Mouse (Mus musculus): ENCODE measurements at regions not wholly inside any gene's neighbourhood (a gene's known extent, or its start where the extent isn't known, plus 50 kb on each side); places are given as distances from the start of the nearest gene placed in this dataset.

DNA sequence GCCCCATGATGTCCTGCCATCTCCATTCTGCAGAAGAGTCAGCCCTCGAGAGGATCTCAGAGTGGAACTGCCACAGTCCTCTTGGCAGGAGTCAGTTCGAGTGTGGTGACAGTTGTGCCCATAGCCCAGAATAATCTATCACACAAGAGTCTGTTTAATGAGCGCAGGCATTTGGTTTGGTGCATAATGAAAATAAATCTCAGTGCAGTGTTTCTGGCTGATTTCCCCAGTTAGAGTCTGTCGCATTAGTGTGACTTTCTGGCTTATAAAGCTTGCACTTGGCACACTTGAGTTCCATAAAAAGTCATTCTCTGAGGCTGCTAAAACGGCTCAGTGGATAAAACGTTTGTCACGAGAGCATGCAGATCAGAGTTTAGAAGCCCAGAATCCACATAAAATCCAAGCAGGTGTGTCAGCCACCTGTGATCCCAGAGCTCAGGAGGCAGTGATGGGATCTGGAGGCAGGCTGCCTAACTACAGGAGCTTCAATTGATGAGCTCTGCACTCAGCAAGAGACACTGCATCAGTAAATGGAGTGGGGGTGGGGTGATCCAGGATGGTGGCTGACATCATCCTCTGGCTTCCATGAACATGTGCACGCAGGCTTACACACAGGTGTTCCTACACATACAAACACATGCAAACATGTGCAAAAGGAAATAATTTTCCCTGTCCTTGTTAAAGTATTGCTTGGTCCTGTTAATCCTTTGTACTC is 578.5 kb downstream of the Plekhb2 start:
- peak in 1 of 2 experiments; percentile 59 for DNase-seq (ENCODE audit: low spot score in 2 of 2)

DNA sequence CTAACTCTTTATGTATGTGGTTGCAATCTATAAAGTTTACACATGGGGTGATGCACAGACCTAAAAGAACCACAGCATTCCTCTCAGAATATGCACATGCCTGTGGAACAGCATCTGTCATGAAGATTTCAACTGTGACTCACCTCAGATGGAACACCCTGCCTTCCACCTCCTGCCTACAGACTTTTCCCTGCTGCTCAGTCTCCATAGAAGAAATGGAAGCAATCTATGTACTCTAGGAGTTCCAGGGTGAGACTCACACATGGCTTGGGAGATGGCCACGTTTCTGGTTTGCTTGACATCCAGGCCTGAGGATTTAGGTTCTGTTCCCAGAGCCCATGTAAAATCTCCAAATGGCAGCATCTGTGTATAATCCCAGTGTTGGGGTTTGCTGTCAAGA is 579.7 kb downstream of the Plekhb2 start:
- DNase-seq (ENCODE audit: low spot score in 2 of 2), result peak in 1 of 2 experiments; percentile 17

DNA sequence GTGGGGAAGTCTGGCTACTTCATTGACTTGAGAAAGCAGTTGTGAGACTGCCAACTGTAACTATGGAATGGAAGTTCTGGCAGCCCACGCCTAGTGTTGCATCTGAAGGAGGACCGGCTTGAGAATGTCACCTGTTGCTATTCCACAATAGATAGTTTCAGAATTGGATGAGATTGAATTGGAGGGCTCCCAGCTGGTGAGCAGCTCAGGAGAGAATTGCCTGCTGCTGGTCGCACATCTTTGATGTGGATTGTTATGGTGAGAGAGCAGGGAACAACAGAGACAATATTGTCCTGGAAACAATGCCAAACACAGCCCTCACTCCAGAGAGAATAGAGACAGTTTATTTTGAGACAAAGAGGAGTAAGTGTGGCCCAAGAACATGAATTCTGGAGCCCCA is 585.9 kb downstream of the Plekhb2 start:
- DNase-seq (ENCODE audit: low spot score in 2 of 2), result peak in 1 of 2 experiments; percentile 7

DNA sequence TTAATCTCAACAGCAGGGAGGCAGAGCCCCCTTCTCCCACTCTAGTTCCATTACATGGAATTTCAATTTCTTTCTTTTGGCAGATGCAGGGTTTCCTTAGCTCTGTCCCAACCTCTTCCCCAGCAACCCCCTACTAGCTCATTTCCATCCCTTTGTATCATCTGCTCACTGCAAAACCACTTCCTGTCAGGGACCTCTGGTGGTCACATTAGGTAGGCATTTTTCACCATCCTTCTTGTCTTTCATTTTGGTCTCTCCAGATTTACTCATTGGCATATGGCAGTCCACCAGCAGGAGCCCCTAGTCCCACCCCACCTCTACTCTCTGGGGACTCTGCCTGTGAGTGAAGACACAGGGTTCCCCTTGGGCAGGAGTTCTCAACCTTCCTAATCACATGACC is 597.6 kb downstream of the Plekhb2 start:
- DNase-seq (ENCODE audit: low spot score in 2 of 2), result no peak

DNA sequence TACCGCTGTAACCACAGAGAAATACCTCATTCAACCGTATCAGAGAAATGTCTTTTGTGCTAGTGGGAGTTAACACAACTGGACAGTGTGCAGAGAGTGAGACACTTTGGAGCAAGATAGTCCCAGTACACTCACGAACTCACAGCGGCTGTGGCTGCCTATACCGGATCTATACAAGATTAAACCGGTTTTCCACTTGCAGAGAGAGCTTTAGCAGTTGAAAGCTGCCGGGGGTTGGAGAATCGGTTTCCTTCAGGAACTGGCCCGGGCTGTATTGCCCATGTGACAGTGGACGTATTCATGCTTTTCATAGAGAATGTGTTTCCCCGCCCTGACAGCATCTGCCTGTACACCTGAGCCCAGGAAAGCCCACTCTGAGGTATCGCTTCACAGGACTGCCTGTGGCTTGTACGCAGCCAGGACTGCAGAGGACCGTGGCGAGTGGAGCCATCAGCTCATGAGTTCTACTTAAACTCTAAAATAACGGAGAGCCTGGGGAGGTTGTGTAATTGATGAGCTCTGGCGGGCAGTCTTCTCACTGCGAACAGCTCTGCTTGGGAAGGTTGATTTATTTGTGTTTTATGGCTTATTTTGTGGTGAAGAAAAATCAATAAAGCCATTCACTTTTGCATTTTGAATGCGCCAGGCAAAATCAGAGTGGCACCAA is 602.8 kb downstream of the Plekhb2 start:
- DNase-seq (ENCODE audit: low spot score in 2 of 2), result no peak

DNA sequence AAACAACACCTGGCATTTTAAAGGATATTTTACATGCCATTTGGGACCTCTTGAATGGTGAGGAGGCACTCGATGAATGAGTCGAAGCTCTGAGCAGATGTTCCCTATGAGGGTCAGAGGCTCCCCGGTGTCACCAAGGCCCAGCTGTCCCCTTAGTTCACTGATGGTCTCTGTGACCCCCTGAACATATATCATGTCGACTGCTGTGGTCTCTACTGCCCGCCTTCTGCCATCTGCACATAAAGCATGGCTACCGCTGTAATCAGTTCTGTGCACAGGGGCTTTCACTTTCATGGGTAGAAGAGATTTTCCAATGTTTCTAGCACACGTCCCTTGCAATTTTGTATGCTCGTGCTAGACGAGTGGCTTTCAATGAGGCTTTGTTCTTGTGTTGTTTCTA is 607.8 kb downstream of the Plekhb2 start:
- no peak for DNase-seq (ENCODE audit: low spot score in 2 of 2)

DNA sequence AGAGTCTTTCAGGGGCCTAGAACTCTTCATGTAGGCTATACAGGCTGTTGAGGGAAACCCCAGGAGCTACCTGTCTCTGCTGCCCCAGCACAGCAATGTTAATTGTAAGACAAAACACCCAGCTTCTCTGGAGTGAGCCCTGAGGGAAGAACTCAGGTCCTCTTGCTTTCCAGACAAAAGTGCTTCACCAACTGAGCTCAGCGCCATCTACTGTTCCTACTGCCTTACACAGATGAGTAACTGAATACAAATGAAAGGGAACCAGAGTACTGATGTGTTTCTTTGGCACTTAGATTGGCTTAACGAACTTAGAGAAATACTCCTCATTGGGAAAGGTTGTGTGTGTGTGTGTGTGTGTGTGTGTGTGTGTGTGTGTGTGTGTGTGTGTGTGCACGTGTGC is 603.1 kb upstream of the Hs6st1 start:
- peak; percentile 21 to 57 for DNase-seq (ENCODE audit: low spot score in 2 of 2)

DNA sequence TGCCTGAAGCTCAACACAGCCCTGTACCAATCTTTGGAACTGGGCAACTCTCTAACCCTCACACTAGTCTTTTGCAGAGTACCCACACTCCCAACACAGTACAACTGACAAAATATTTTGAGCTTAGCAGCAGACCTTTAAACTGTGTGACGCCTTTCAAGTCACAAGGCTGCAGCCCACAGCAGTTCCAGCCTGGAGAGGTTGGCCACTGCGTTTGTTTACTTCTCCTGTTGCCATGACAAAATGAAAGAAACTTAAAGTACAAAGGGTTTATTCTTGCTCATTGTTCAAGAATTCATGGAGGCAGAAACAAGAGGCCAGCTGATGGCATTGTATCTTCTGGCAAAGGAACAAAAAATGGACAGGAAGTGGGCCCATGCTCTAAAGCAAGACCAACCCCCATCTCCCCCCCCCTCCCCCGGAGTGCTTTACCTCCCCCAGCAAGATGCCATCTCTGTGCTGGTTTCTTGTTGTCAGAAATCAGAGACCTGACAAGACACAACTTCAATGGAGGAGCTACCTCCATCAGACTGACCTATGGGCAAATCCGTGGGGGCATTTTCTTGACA is 598.9 kb upstream of the Hs6st1 start:
- no peak for DNase-seq (ENCODE audit: low spot score in 2 of 2)

DNA sequence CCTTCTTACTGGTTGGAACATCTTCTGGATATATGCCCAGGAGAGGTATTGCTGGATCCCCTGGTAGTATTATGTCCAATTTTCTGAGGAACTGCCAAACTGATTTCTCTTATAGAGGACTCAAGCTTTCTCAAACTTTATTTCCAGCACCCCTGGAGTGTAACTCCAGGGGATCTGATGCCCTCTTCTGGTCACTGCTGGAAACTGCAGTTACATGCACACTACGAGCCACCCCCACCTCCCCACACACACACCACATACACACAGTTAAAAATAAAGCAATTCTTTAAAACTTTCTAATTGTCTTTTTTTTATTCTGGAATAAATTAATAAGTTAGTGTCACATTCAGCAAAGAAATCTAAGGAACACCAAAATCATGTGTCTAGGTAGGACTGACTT is 589.9 kb upstream of the Hs6st1 start:
- DNase-seq (ENCODE audit: low spot score in 2 of 2), result no peak

DNA sequence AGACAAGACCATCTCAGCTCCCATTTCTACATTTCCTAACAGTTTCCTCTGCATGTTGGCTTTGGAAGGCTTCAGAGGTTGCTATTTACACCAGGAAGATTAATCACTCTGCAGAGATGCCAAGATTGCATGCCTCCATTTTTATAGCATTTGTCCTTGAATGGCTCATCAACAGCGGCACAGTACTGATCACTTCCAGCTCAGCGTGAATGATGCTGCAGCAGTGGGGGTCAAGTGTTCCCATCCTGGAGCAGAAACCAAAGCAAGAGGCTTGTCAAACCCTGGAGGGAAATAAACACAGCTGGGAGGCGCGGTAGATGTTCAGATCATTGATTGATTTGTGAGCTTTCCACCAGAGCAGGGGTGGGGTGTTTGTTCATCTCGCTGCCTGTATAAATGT is 572.2 kb upstream of the Hs6st1 start:
- peak in 1 of 2 experiments; percentile 2 for DNase-seq (ENCODE audit: low spot score in 2 of 2)

DNA sequence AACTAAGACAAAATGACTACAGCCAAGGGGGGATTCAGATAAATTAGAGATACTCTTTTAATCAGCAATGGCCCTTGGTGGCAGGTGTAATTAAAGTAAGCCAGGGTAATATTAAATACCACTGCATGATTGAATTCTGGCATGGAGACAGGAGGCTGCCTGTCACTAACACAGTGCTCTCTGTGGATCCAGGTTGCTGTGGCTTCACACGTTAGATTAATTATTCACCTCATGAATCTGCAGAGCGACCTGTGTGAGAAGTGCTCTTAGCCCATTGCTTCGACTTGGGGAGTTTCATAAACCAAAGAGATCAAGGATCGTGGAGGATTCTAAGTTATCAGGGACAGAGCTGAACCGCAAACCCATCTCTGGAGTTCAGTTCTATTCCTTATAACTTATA is 545.2 kb upstream of the Hs6st1 start:
- DNase-seq (ENCODE audit: low spot score in 2 of 2), result no peak

DNA sequence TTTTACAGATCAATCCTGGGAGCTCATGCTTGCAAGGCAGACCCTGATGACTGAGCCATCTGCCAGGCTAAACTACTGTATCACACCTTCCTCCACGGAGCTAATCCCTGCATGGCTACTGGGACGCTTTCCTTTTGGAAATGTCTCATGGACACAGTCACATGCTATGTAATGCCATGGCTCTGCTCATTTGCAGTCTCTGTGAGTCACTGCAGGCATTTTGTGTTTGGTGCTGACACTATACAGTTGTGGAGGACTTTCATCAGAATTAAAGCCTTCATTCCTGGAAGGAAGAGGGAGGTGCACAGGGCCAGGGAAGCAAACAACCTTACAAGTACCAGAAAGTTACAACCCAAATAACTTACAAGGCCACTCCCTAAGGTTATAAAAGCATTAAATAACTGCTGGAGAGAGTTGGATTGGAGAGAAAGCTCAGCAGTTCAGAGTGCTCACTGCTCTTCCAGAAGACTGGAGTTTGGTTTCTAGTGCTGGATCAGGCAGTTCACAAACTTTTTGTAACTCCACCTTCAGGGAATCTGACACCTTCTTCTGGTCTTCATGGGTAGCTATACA is 544.3 kb upstream of the Hs6st1 start:
- DNase-seq (ENCODE audit: low spot score in 2 of 2), result no peak

DNA sequence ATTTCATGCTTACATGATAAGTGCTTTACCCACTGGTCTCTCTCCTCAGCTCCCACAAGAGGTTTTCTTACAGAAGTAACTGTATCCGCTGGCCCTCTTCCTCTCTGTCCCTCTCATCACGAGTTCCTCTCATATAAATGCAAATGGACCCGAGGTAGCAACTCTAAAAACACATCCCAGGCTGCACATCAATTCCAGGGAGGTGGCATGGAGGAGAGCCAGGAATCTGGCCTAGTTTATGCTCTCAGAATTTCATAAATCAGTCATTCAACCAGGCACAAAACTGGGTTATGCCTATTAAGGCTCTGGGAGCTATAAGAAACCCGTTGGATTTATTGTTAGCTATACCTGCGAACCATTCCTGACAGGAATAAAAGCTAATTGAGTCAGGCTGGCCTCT is 543.4 kb upstream of the Hs6st1 start:
- no peak for DNase-seq (ENCODE audit: low spot score in 2 of 2)

DNA sequence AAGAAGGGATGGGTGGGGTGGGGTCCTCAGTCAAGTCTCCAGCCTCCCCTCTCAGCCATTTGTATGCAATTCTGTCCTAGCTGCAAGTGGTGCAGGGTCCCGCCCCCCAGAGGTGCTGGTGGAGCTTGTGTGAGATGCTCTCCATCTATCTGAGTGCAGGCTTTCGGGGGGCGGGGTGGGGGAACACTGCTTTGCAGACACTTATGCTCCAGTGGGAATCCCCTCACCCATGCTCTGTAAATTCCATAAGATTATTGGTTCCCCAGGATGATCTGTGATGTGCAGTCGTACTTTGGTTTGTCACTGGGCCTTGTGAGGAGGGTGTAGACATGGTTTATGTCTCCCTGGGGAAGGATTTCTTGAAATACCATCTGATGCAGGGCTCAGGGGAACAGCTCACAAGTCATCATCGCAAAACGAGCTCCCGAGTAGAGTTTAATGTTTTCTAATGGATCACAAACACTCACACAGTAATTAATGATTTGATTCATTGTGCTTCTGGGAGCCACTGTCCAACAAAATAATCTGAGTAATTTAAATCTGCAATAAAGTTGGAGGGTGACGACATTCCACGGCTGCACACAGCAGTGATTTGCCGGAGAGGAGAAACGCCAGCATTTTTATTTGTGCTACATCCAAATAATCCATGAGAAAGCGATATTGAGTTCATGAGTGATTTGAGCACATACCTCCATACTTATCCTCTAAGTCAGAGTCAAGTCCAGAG is 540.3 kb upstream of the Hs6st1 start:
- no peak for DNase-seq (ENCODE audit: low spot score in 2 of 2)

DNA sequence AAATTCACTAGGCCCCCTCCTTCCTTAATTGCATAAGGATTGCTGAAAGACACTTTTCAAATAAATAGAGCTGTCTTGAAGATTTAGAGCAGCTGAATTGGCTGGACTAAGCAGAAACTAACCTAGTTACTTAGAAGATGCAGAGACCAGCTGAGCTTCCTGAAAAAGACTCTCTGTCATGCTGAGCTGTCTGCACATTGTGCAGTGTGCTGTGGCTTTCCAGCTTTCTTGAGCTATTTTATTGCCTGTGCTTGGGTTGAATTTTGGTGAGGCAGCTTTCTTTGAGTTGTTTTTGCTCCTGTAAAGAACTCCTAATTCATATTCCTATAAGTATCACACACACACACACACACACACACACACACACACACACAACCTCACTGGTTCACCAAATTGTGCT is 532.7 kb upstream of the Hs6st1 start:
- DNase-seq (ENCODE audit: low spot score in 2 of 2), result no peak

DNA sequence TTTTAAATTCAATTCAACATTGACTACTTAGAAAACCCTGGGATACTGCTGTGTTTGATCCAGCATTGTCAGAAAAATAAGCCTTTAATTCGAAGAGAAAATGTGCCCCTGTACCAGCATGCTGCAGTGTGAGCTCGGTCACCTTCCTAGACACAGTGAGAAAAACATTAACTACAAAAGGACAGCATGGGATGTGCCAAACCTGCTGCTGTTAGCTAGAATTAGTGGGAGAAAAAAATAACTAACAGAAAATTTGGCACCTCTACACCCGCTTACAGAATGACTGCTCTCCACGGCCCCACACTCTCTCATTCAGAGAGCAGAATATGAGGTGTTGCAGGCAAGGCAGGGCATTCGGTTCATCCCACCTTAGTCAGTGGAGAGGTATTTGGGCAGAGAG is 531.9 kb upstream of the Hs6st1 start:
- no peak for DNase-seq (ENCODE audit: low spot score in 2 of 2)

DNA sequence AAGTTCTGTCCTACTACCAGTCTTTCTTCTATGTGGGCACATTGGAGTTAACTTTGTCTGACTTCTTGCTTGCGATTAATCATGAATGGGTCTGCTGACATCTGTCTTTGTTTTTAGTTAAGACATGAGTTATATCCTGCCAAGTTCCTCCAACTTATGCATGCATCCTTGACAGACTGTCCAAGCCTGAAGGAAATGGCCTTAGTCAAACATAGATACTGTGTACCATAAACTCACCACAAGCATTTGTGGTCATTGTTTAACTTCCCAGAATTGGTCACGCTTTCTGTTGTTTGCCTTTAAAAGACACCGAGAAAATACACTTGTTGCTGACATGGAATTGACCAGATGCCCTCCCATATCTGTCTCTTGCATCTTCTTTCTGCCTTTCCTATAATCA is 519.4 kb upstream of the Hs6st1 start:
- no peak for DNase-seq (ENCODE audit: low spot score in 2 of 2)

DNA sequence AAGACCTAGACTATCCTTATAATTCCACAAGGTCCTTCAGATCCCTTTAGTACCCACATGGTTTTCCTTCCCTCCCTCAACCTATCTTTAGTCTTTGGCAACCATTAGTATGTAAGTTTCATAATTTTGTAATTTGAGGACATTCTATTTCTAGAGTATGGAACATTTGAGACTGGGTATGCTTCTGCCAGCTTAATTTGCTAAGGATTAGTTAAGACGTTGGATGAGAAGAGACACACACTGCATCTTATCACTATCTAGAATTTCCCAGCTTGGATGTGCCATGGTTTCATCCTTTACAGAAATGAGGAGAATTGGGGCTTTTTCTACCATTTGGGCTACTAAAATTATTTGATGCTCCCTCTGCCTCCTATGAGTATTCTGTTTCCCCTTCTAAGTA is 516.7 kb upstream of the Hs6st1 start:
- DNase-seq (ENCODE audit: low spot score in 2 of 2), result no peak

DNA sequence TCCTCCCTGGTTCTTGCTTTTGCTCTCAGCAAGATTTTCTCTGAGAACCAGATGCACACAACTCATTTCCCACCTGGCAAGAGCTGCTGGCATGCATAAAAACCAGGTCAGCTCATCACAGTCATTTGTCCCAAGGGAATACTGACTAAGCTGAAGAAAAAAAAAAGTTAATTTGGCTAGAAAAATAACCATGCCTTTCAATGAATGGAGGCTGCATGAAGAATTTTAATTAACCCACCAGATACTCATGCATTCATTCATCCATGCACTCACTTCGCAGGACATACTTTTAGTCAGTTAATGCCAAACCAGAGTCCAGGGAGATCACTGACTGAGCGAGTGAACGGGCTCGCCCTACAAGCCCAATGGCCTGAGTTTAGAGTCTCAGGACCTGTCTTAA is 505.4 kb upstream of the Hs6st1 start:
- DNase-seq (ENCODE audit: low spot score in 2 of 2), result no peak

DNA sequence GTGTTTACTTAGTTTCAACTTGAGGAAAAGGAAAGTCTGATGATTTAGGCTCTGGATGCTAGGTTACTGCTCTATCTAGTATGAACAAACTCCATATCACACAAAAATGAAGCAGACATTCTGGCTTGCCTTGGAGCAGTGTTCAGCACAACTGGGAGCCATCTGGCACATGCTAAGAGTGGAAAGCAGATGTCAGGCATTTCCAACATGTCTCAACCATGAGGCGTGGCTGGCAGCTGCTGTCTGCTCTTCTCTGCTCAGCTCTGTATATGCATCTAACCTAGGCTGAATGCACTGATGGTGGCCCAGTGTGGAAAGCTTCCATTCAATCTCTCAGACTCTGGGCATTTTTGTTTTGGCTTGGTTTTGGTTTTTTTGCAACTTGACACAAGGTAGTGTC is 493.0 kb upstream of the Hs6st1 start:
- peak in 1 of 2 experiments; percentile 29 for DNase-seq (ENCODE audit: low spot score in 2 of 2)

DNA sequence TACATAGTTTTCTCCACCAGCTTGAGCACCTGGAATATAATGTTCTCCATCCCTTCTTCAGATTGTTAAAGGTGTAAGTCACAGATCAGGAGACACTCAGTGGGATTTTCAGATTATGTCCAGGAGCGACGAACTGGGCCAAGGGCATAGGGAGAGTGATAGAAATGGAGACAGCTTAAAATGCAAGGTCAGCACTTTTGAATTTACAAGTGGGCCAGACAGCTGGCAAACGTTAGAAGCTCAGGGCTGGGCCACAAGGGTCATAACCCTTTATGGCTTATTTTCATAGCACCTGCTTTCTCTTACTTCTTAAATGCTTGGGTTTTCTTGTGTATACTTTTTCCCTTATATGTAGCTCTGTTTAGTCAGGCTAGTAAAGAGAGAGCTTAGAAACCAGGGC is 488.8 kb upstream of the Hs6st1 start:
- no peak for DNase-seq (ENCODE audit: low spot score in 2 of 2)

DNA sequence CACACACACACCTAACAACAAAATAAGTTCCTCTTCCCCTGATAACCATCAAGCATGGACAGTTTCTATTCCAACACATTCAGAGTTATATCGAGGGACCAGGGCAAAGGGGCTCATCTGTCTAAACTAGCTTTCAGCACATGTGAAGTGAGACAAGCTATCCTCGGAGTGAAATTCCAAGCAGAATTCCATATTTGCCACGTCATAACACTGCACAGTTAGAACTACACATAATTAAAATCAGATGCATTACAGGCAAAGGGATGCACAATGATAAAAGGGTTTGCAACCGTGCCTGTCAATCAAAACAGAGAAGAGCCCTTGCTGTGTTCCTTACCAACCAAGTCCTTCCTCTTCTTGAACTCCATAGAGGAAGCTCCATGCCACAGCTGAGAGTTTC is 488.2 kb upstream of the Hs6st1 start:
- DNase-seq (ENCODE audit: low spot score in 2 of 2), result no peak

Data from layer of hippocampus, adult 18-20 months (tissue).